Mouse (Mus musculus) G1E (cell line): ENCODE data around the gene Htra3.

Experiments
- CTCF ChIP-seq: IDR thresholded peaks from 2 replicates; pipeline ENCODE4 v1.5.1; 2012; ENCODE audit warnings: low read depth, low read length, inconsistent platforms, mixed read lengths
- GATA1 ChIP-seq: IDR thresholded peaks from 2 replicates; pipeline ENCODE4 v1.6.1; 2012; ENCODE audit warnings: borderline replicate concordance, low read length, inconsistent platforms, mixed read lengths
- GATA2 ChIP-seq: IDR thresholded peaks from 2 replicates; pipeline ENCODE4 v1.6.1; 2012; ENCODE audit warnings: low read depth, low read length, inconsistent platforms, borderline replicate concordance
- POLR2AphosphoS5 ChIP-seq: IDR thresholded peaks from 2 replicates; pipeline ENCODE4 v1.6.1; 2012; ENCODE audit warnings: low read depth, low read length, inconsistent platforms; ENCODE audit not compliant: insufficient replicate concordance

- TF ChIP-seq POLR2AphosphoS5 (no peak), CTCF (no peak), GATA1 (no peak), GATA2 (no peak)
These were observed 48.9 kb downstream of the Htra3 start for GRCm38 (mm10) chr5:35630706-35631105.
